Mouse (Mus musculus): ENCODE data around the gene Gm2897. TPM values are rescaled to one million over a fixed set of nuclear protein-coding genes. Genes with fewer than 3 reads are reported as not detected.

Gene Gm2897
- total RNA-seq (2023) = not detected in 2 replicates

GRCm38 (mm10) chr14:3048727-3049512 lies at the start of gene Gm2897:
Gm2897 (plus strand) TSS chr14:3049285.

DNA sequence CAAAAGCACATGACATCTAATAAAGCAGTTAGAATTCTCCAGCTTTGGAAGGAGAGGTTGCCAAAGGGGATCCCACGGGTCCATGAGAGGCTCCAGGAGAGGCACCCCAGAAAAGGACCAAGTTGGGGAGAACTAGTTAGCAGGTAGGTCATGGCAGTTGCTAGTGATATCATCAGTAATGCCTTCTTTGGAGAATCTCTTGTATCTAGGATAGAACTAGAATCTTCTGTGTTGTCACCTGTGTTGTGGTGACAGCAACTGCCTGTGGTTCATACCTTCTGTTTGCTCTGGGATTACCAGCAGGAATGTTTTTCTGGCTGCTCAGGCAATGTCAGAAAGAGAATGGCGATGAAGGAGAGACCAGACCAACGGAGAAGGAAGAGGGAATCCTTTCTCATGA lies 19.4 kb upstream of the Gm2897 start, which contains the start of gene Gm2888:
Gene Gm2888 (plus strand): TSS at position 301 of the 400 bp plus-strand sequence.

Other genes starting within 250 kb of the Gm2897 start
- gene Gm2888, start 19.3 kb upstream of the Gm2897 start, total RNA-seq (2023) = not detected in 2 replicates
- not detected in 2 replicates for gene Gm10340, start 84.7 kb downstream of the Gm2897 start, total RNA-seq (2023)
- gene Gm5795, start 139.0 kb downstream of the Gm2897 start, total RNA-seq (2023) = not detected in 2 replicates
- not detected in 2 replicates for gene D830030K20Rik, start 159.2 kb downstream of the Gm2897 start, total RNA-seq (2023)